Mouse (Mus musculus) liver, embryonic 12.5 days (tissue): ENCODE results near the gene 9530077C05Rik. TPM values are rescaled to one million over a fixed set of nuclear protein-coding genes. Genes with fewer than 3 reads are reported as not detected.

Source experiments
- ATAC-seq: fragments of 200-750 bp; cut with Nextera tagmentation; 2 replicates; pipeline ENCODE4 v1.8.0; 2017; ENCODE audit warnings: moderate number of reproducible peaks, mild to moderate bottlenecking, moderate library complexity
- H3K27ac ChIP-seq: fragments of 300-500 bp; sonication (generic); 2 replicates; pipeline ENCODE4 v1.5.1; 2016; ENCODE audit warnings: mild to moderate bottlenecking
- H3K27me3 ChIP-seq: fragments of 300-500 bp; sonication (generic); replicated peaks from 2 replicates; pipeline ENCODE4 v1.6.1; 2016; ENCODE audit warnings: mild to moderate bottlenecking, moderate library complexity
- H3K36me3 ChIP-seq: fragments of 300-500 bp; sonication (generic); 2 replicates; pipeline ENCODE4 v1.6.1; 2016; ENCODE audit warnings: mild to moderate bottlenecking, moderate library complexity
- H3K4me1 ChIP-seq: fragments of 300-500 bp; sonication (generic); 2 replicates; pipeline ENCODE4 v1.6.1; 2016
- H3K4me2 ChIP-seq: fragments of 300-500 bp; sonication (generic); 2 replicates; pipeline ENCODE4 v1.6.1; 2016; ENCODE audit warnings: mild to moderate bottlenecking, moderate library complexity
- H3K4me3 ChIP-seq: fragments of 300-500 bp; sonication (generic); 2 replicates; pipeline ENCODE4 v1.5.1; 2016; ENCODE audit warnings: mild to moderate bottlenecking, moderate library complexity
- H3K9ac ChIP-seq: fragments of 300-500 bp; sonication (generic); 2 replicates; pipeline ENCODE4 v1.6.1; 2016; ENCODE audit warnings: mild to moderate bottlenecking, moderate library complexity
- H3K9me3 ChIP-seq: fragments of 300-500 bp; sonication (generic); replicated peaks from 2 replicates; pipeline ENCODE4 v1.6.1; 2016; ENCODE audit warnings: mild to moderate bottlenecking, moderate library complexity
- WGBS: fragments of 180-500 bp; shearing (Covaris S2); methylation state at CpG from one replicate; pipeline ENCODE4 v1.1.7; 2016; ENCODE audit not compliant: insufficient replicate concordance; 5-methylcytosine and 5-hydroxymethylcytosine counted together
- polyA plus RNA-seq: library from polyadenylated mRNA; unstranded; fragments of >200 nt; fragmentation: Nextera tagmentation; extraction: Ambion mirVana; gene quantifications from 2 replicates; pipeline ENCODE4 v1.2.1, GENCODE M21; 2016

The 9530077C05Rik gene
- polyA plus RNA-seq, 1 experiment from 2014 or later = 2.1 TPM

GRCm38 (mm10) chr9:22420491-22420890, 9.2 kb downstream of the 9530077C05Rik start:
- Histone ChIP-seq H3K27me3 (no peaks in the 10 kb centered on the region), H3K9me3 (no peaks in the 10 kb centered on the region), H3K4me2 (no peak overlapping the region), H3K36me3 (no peaks in the 10 kb centered on the region), H3K4me3 (no peak overlapping the region), H3K27ac (no peak overlapping the region), H3K9ac (no peak overlapping the region), H3K4me1 (peaks cover 19% of the 10 kb centered on the region)
- ATAC-seq = no peak
- 60% methylated on average over 7 of the region's 7 CpGs for WGBS

- no peaks in the 10 kb centered on the region for H3K9me3 ChIP-seq
- 54% methylated on average over 1 of the region's 1 CpGs for WGBS
- no peak for ATAC-seq
These were observed 11.2 kb downstream of the 9530077C05Rik start for GRCm38 (mm10) chr9:22422559-22422958.

GRCm38 (mm10) chr9:22423507-22423906, 12.2 kb downstream of the 9530077C05Rik start:
- Histone ChIP-seq H3K9me3 (no peaks in the 10 kb centered on the region), H3K4me3 (no peak overlapping the region), H3K4me1 (peaks cover 27% of the 10 kb centered on the region), H3K27ac (no peak overlapping the region), H3K36me3 (no peaks in the 10 kb centered on the region), H3K9ac (no peak overlapping the region), H3K4me2 (no peak overlapping the region), H3K27me3 (no peaks in the 10 kb centered on the region)
- no peak for ATAC-seq
- 65% methylated on average over 1 of the region's 1 CpGs for WGBS

More at GRCm38 (mm10) chr9:22422559-22422958, 11.2 kb downstream of the 9530077C05Rik start:
- no peak overlapping the region for H3K27ac ChIP-seq
- H3K4me2 ChIP-seq = no peak overlapping the region
- H3K27me3 ChIP-seq = no peaks in the 10 kb centered on the region
- no peaks in the 10 kb centered on the region for H3K36me3 ChIP-seq
- no peak overlapping the region for H3K4me3 ChIP-seq
- peaks cover 19% of the 10 kb centered on the region for H3K4me1 ChIP-seq
- H3K9ac ChIP-seq = no peak overlapping the region

- H3K36me3 ChIP-seq = no peaks in the 10 kb centered on the region
- H3K9ac ChIP-seq = no peak overlapping the region
- H3K4me3 ChIP-seq = no peak overlapping the region
- no peaks in the 10 kb centered on the region for H3K27me3 ChIP-seq
- no peak overlapping the region for H3K27ac ChIP-seq
- H3K4me2 ChIP-seq = no peak overlapping the region
- no peak for ATAC-seq
- WGBS = 62% methylated on average over 10 of the region's 10 CpGs
- H3K4me1 ChIP-seq = peaks cover 34% of the 10 kb centered on the region
- no peaks in the 10 kb centered on the region for H3K9me3 ChIP-seq
These were observed 12.9 kb downstream of the 9530077C05Rik start for GRCm38 (mm10) chr9:22424196-22424595.

GRCm38 (mm10) chr9:22424719-22425118, 13.4 kb downstream of the 9530077C05Rik start:
- Histone ChIP-seq H3K4me2 (no peak overlapping the region), H3K27me3 (no peaks in the 10 kb centered on the region), H3K36me3 (no peaks in the 10 kb centered on the region), H3K4me1 (peaks cover 37% of the 10 kb centered on the region), H3K27ac (no peak overlapping the region), H3K9ac (no peak overlapping the region), H3K4me3 (no peak overlapping the region), H3K9me3 (no peaks in the 10 kb centered on the region)
- 73% methylated on average over 4 of the region's 4 CpGs for WGBS
- ATAC-seq = no peak

GRCm38 (mm10) chr9:22428028-22428665, 16.8 kb downstream of the 9530077C05Rik start:
- ATAC-seq = peak; percentile 46; the same call in 1 of the 2 replicates
- WGBS = 34% methylated on average over 2 of the region's 4 CpGs

GRCm38 (mm10) chr9:22428666-22429410, 17.5 kb downstream of the 9530077C05Rik start:
- Histone ChIP-seq H3K4me2 (no peak overlapping the region), H3K9me3 (no peaks in the 10 kb centered on the region), H3K27ac (no peak overlapping the region), H3K4me3 (no peak overlapping the region), H3K36me3 (no peaks in the 10 kb centered on the region), H3K27me3 (no peaks in the 10 kb centered on the region), H3K4me1 (peaks cover 39% of the 10 kb centered on the region), H3K9ac (no peak overlapping the region)
- peak; percentile 27; the same call in 1 of the 2 replicates for ATAC-seq
- 75% methylated on average over 14 of the region's 14 CpGs for WGBS

More at GRCm38 (mm10) chr9:22428028-22428665, 16.8 kb downstream of the 9530077C05Rik start:
- Histone ChIP-seq H3K4me3 (no peak overlapping the region), H3K9me3 (no peaks in the 10 kb centered on the region), H3K4me1 (peaks cover 39% of the 10 kb centered on the region), H3K36me3 (no peaks in the 10 kb centered on the region), H3K4me2 (no peak overlapping the region), H3K27ac (no peak overlapping the region), H3K27me3 (no peaks in the 10 kb centered on the region), H3K9ac (no peak overlapping the region)

GRCm38 (mm10) chr9:22429533-22430241, 18.4 kb downstream of the 9530077C05Rik start:
- 56% methylated on average over 15 of the region's 15 CpGs for WGBS
- Histone ChIP-seq H3K27me3 (no peaks in the 10 kb centered on the region), H3K27ac (no peak overlapping the region), H3K4me3 (no peak overlapping the region), H3K36me3 (no peaks in the 10 kb centered on the region), H3K9me3 (no peaks in the 10 kb centered on the region), H3K4me2 (peak overlapping the region; percentile 35), H3K4me1 (peaks cover 36% of the 10 kb centered on the region), H3K9ac (no peak overlapping the region)
- ATAC-seq = no peak

- Histone ChIP-seq H3K9ac (no peak overlapping the region), H3K4me2 (peak overlapping the region; percentile 35), H3K36me3 (no peaks in the 10 kb centered on the region), H3K4me1 (peaks cover 31% of the 10 kb centered on the region), H3K27ac (no peak overlapping the region), H3K27me3 (no peaks in the 10 kb centered on the region), H3K9me3 (no peaks in the 10 kb centered on the region), H3K4me3 (no peak overlapping the region)
- ATAC-seq = no peak
- WGBS = 21% methylated on average over 5 of the region's 5 CpGs
These were observed 19.1 kb downstream of the 9530077C05Rik start for GRCm38 (mm10) chr9:22430315-22430840.

GRCm38 (mm10) chr9:22433221-22433620, 21.9 kb downstream of the 9530077C05Rik start:
- ATAC-seq = no peak
- Histone ChIP-seq H3K36me3 (no peaks in the 10 kb centered on the region), H3K9ac (no peak overlapping the region), H3K9me3 (no peaks in the 10 kb centered on the region), H3K27me3 (no peaks in the 10 kb centered on the region), H3K4me3 (no peak overlapping the region), H3K4me1 (peaks cover 25% of the 10 kb centered on the region), H3K27ac (no peak overlapping the region), H3K4me2 (no peak overlapping the region)
- 71% methylated on average over 2 of the region's 2 CpGs for WGBS

- no peaks in the 10 kb centered on the region for H3K27me3 ChIP-seq
- H3K4me1 ChIP-seq = peaks cover 16% of the 10 kb centered on the region
- no peak overlapping the region for H3K4me3 ChIP-seq
- no peaks in the 10 kb centered on the region for H3K9me3 ChIP-seq
- no peak overlapping the region for H3K4me2 ChIP-seq
- WGBS = 68% methylated on average over 2 of the region's 2 CpGs
- ATAC-seq = no peak
- no peak overlapping the region for H3K9ac ChIP-seq
- no peaks in the 10 kb centered on the region for H3K36me3 ChIP-seq
- H3K27ac ChIP-seq = no peak overlapping the region
These were observed 22.8 kb downstream of the 9530077C05Rik start for GRCm38 (mm10) chr9:22434101-22434500.

- no peaks in the 10 kb centered on the region for H3K36me3 ChIP-seq
- no peak overlapping the region for H3K9ac ChIP-seq
- no peak for ATAC-seq
- no peaks in the 10 kb centered on the region for H3K9me3 ChIP-seq
- no peak overlapping the region for H3K4me3 ChIP-seq
- no peak overlapping the region for H3K27ac ChIP-seq
- H3K4me2 ChIP-seq = no peak overlapping the region
- no peaks in the 10 kb centered on the region for H3K27me3 ChIP-seq
- H3K4me1 ChIP-seq = no peaks in the 10 kb centered on the region
- 38% methylated on average over 1 of the region's 1 CpGs for WGBS
These were observed 27.5 kb downstream of the 9530077C05Rik start for GRCm38 (mm10) chr9:22438826-22439225.
